In the genomic region with DNA sequence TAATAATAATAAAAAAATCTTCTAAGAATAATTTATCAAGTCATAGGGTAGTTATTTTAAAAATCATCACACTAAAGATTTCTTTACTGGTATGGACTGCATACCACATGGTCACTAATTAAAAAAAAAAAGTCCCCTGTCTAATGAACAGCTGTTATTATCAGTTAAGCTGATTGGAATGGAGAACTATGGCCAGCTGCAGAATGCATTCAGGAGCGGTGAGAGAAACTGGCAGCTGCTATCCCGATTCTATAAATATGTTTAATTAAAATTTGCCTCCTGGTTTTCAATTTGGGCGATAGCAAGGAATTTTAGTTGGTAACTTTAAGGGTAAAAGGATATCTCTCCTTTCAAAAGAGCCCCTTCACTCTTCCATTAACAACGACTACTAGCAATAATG, we compare ENCODE assay signal across 26 mouse cellular contexts.
"Had no signal": no experiment of that assay in that cellular context is flagged by ENCODE, and none has a peak within 500 bp of the region (broad histone marks: within the 10 kb centered on the region; RNA-seq: fewer than 3 reads in every experiment).

No protein-coding gene starts in this region.

- H3K27ac ChIP-seq: gastrocnemius, adult 2 months; heart, embryonic 10.5 days; hindbrain, embryonic 10.5 days; hindbrain, embryonic 12.5 days; hindbrain, embryonic 14.5 days; intestine, embryonic 15.5 days; layer of hippocampus, adult 2 months; left cerebral cortex, adult 2 months; limb, embryonic 10.5 days; limb, embryonic 12.5 days had no signal

- H3K36me3 ChIP-seq: heart, embryonic 10.5 days; heart, embryonic 12.5 days; hindbrain, embryonic 10.5 days; hindbrain, embryonic 12.5 days; intestine, embryonic 15.5 days; limb, embryonic 10.5 days; limb, embryonic 12.5 days had no signal

- H3K27me3 ChIP-seq: heart, embryonic 12.5 days; hindbrain, embryonic 12.5 days; intestine, embryonic 15.5 days; limb, embryonic 12.5 days had no signal

- H3K4me2 ChIP-seq: heart, embryonic 12.5 days; hindbrain, embryonic 12.5 days; hindbrain, embryonic 14.5 days; intestine, embryonic 15.5 days; limb, embryonic 12.5 days; liver, embryonic 11.5 days had no signal

- DNase-seq: gastrocnemius, adult 2 months; gastrocnemius, postnatal 10 days; gastrocnemius, postnatal 25 days; heart, adult 18-20 months; heart, postnatal 10 days; heart, postnatal 4 days; kidney, adult 18-20 months; kidney, adult 8-10 months; kidney, postnatal 10 days; kidney, postnatal 25 days; kidney, postnatal 4 days; liver had no signal

- H3K4me3 ChIP-seq: gastrocnemius, adult 2 months; heart, embryonic 10.5 days; heart, embryonic 12.5 days; hindbrain, embryonic 10.5 days; hindbrain, embryonic 12.5 days; intestine, embryonic 15.5 days; layer of hippocampus, adult 2 months; left cerebral cortex, adult 2 months; limb, embryonic 10.5 days; limb, embryonic 12.5 days had no signal

- H3K9me3 ChIP-seq: heart, embryonic 10.5 days; hindbrain, embryonic 10.5 days; hindbrain, embryonic 12.5 days; intestine, embryonic 15.5 days; limb, embryonic 10.5 days had no signal

- H3K9ac ChIP-seq: heart, embryonic 12.5 days; hindbrain, embryonic 12.5 days; hindbrain, embryonic 14.5 days; intestine, embryonic 15.5 days; limb, embryonic 12.5 days had no signal

- H3K4me1 ChIP-seq: heart, embryonic 10.5 days; heart, embryonic 12.5 days; hindbrain, embryonic 12.5 days; intestine, embryonic 15.5 days; limb, embryonic 10.5 days; limb, embryonic 12.5 days had no signal

- ATAC-seq: hindbrain, embryonic 16.5 days; inflammation-experienced regulatory T-cells, adult 6 months; intestine, embryonic 15.5 days; intestine, postnatal 0 days had no signal
